Mouse (Mus musculus) ES-E14 (cell line): ENCODE results near the gene Ccl6.

Experiments used
- CHD2 ChIP-seq: IDR thresholded peaks from 2 replicates; pipeline ENCODE4 v1.6.1; 2014; ENCODE audit warnings: mild to moderate bottlenecking, low read depth, low read length, inconsistent platforms
- MAFK ChIP-seq: IDR thresholded peaks from 2 replicates; pipeline ENCODE4 v1.6.1; 2014; ENCODE audit warnings: mild to moderate bottlenecking, low read depth, low read length, inconsistent platforms; ENCODE audit not compliant: insufficient read depth

DNA sequence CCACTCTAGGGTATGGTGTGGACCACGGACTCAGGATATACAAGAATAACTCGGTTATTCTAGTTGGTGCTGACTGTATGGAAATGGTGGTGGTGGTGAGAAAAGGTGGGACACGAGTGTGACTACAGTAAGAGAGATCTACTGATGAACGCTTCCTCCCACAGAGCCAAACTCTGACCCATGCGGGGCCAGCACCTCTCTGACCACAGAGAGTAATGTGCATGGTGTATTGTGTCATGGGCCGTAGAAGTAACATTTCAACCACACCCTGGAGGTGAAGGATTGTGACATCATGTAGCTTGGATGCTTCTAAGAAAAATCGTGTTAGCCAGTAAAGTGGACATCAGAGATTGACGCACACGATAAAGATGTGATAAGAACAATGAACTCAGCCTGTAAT is 35.9 kb upstream of the Ccl6 start:
- TF ChIP-seq CHD2 (no peak), MAFK (no peak)
